Mouse (Mus musculus): Measurements from ENCODE around the gene Gm45783.
"Not testable (repeated sequence)": the region's sequence is repeated elsewhere in the genome, so short reads cannot be mapped to it uniquely, and the experiment has no call there.

Gm45783 gene

GRCm38 (mm10) chr7:7374431-7374830, at the start of gene Gm45783:
Gene Gm45783, minus strand, starts transcription at chr7:7374573.
- not testable (repeated sequence) for DNase-seq (ENCODE audit: low read depth, low spot score)

DNA sequence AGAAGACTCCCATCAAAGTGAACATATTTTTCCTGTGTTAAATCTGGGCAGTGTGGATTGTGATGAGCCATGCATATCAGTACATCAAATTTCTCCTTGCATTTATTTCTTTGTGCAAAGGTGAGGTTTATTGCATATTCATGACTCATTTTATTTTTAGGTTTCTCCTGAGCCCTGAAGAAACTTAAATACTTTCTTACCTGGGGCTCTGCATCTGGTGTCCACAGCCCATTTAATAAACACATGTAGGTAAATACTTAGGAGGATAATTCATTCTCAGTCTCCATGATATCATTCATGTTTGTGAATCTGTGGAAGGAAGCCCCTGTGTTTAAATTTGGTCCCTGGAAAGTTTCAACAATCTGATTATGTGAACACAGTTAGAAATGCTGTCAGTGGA, 25.2 kb upstream of the Gm45783 start, which contains the start of gene Vmn2r31:
TSS of gene Vmn2r31 (minus strand) at position 101 of the 400 bp plus-strand sequence.
- DNase-seq (ENCODE audit: low read depth, low spot score), result not testable (repeated sequence)

GRCm38 (mm10) chr7:7337509-7337908, 36.9 kb downstream of the Gm45783 start, which contains the start of gene Vmn2r30:
Gene Vmn2r30, minus strand, starts transcription at chr7:7337609.
- not testable (repeated sequence) for DNase-seq (ENCODE audit: low read depth, low spot score)

- DNase-seq (ENCODE audit: low read depth, low spot score), result no peak
Observed at GRCm38 (mm10) chr7:7295595-7295994, 78.8 kb downstream of the Gm45783 start.

Measured in embryo, embryonic 11.5 days (tissue).